Mouse (Mus musculus): Measurements from ENCODE around the gene 1700037C18Rik.

1700037C18Rik gene

GRCm38 (mm10) chr16:3908537-3909111 lies at the start of gene 1700037C18Rik, which contains the start of gene Cluap1:
TSS of gene 1700037C18Rik (minus strand) at chr16:3908689.
TSS of gene Cluap1 (plus strand) at chr16:3908801.
- DNase-seq (ENCODE audit: low spot score): peak; percentile 98

GRCm38 (mm10) chr16:3956369-3956768 lies 47.9 kb upstream of the 1700037C18Rik start:
- peak; percentile 98 for DNase-seq (ENCODE audit: low spot score)

- no peak for DNase-seq (ENCODE audit: low spot score)
Measured at GRCm38 (mm10) chr16:3951141-3951540, 42.7 kb upstream of the 1700037C18Rik start.

GRCm38 (mm10) chr16:3934701-3935100 lies 26.2 kb upstream of the 1700037C18Rik start:
- DNase-seq (ENCODE audit: low spot score): no peak

DNA sequence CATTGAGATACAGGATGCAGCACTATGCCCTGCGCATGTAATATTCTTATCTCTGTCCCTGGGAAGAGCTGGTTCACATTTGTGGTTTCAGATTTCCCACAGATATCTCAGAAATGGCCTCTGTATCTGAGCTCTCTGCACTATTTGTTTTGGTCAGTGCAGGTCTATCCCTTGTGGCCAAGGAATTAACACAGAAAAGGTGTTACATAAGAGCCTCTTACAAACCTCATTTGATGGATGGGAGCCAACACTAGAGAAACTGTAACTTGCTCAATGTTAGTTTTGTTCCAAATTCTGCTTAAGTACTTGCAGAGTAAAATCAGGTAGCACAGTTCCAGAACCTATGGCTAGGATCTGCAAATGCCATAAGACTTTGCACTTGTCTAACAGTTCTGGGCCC lies 25.6 kb upstream of the 1700037C18Rik start:
- peak; percentile 74 for DNase-seq (ENCODE audit: low spot score)

DNA sequence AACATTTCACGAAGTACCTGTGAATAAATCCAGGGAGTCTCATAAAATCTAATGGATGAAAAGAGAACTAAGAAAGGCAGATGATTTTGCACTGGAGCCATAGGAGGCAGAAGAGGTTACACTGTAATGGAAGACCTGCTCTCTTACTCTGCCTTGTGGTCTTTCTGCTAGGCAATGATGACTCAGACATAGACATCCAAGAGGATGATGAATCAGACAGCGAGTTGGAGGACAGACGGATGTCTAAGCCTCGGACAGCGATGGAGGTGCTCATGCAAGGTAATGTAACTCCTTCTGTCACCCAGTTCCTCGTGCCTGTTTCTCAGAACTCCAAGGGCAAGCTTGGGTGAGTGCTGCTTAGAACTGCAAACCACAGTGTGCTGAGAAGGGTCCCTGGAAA lies 25.0 kb upstream of the 1700037C18Rik start:
- DNase-seq (ENCODE audit: low spot score): no peak

- DNase-seq (ENCODE audit: low spot score): no peak
Measured at GRCm38 (mm10) chr16:3929151-3929550, 20.7 kb upstream of the 1700037C18Rik start.

DNA sequence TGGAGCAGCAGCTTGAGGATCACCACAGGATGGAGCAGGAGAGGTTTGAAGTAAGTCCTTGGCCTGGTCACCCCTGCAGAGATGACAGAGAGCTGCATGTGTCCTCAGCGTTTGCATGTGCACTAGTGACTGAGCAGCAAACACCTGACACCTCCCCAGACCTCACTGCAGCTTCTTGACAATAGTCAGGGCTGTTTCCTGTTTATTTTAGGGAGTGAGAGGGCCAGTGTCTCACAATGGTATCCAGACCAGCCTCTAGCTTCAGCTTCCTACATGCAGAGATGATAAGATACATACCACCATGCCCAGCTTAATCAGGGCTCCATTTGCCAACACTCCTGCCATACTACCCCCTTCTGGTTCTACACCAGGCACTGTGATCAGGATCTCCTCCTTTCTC lies 20.1 kb upstream of the 1700037C18Rik start:
- DNase-seq (ENCODE audit: low spot score): no peak

- no peak for DNase-seq (ENCODE audit: low spot score)
Measured at GRCm38 (mm10) chr16:3923966-3924365, 15.5 kb upstream of the 1700037C18Rik start.

DNA sequence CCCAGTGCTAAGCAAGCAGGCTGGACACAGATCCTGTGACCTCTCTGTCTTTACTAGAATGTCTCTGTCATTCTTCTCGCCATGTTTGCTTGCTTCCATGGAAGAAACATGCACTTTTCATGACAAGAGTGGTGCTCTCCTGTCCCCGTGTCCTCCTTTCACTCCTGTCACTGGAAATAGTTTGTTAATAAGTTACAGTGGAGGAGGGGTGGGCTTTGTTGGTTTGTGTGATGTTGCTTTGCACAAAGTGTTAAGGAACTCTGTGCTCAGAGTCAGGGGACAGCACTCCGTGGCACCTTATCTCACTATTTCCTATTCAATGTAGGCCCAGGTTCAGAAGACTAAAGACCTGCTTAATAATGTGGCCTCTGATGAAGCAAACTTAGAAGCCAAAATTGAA lies 15.0 kb upstream of the 1700037C18Rik start:
- no peak for DNase-seq (ENCODE audit: low spot score)

DNA sequence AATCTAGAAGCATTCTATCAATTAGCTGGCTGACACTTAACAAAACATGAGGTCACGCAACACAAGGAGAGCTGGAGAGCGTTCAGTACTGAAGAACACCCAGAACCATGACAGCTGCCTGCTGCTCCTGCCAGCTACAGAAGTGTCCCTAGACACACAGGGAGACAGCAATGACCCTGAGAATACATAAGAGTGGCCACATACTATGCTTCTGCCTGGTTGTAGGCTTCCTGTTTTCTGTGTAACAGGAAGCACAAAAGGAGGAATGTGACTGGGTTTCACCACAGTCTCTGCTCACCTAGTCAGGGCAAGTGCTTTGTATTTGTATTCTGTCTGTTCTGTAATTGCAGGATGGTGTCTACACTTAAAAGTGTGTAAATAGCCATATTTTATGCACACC lies 12.3 kb upstream of the 1700037C18Rik start:
- DNase-seq (ENCODE audit: low spot score): no peak

DNA sequence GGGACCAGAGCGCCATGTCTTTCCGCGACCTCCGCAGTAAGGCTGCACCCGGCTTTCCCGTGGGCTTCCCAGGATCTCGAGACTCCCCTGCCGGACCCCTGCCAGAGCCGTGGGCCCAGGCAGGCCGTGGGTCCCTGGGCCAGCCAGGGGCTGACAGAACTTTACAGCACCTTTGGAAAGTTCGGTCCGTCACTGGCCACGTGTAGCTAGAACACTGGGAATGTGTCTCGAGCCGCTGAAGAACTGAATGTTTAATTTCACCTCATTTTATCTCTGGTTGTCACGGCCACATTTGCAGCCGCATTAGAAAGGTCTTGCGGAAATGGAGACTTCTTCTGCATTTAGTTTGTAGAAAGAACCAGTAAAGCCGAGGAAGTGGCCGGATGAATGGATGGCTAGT lies 629 bp upstream of the 1700037C18Rik start:
- no peak for DNase-seq (ENCODE audit: low spot score)

DNA sequence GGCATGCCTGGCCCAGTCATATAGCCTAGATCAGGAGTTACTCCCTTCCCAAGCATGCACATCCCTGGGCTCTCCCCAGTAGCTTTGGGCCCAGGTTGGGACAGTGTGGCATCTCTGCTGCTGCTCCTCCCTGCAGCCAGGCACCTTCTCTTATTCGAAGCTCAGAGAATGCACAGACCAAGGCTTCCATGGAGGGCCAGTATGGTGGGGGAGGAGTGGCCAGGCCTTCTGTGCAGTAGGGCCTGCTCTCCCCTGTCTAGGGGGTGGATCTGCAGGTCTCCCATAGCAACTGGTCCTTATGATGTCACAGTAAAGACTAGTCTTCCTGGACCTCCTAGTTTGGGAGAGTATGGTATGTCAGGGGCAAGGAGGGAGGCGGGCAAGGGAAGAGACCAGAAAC lies 1.0 kb downstream of the 1700037C18Rik start:
- no peak for DNase-seq (ENCODE audit: low spot score)

GRCm38 (mm10) chr16:3896553-3896952 lies 11.9 kb downstream of the 1700037C18Rik start:
- no peak for DNase-seq (ENCODE audit: low spot score)

DNA sequence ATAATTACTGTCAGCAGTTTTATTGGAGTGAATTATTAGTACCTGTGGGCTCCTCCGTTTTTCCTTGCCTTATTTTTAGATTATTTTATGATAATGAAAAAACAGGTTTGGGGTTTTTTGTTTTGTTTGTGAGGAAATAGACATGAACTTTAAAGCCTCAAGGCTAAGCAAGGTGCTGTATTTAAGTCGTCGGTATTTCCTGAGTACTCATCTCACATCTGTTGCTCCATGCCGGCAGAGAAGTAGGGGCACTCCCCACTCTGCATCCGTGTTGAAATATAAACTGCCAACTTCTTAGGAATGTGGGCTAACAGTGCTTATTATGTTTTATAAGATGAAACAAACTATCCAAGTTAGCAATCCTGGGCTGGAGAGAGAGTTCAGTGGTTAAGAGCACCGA lies 12.4 kb downstream of the 1700037C18Rik start:
- no peak for DNase-seq (ENCODE audit: low spot score)

- DNase-seq (ENCODE audit: low spot score): no peak
Measured at GRCm38 (mm10) chr16:3895173-3895792, 13.2 kb downstream of the 1700037C18Rik start.

- no peak for DNase-seq (ENCODE audit: low spot score)
Measured at GRCm38 (mm10) chr16:3893739-3894138, 14.8 kb downstream of the 1700037C18Rik start.

DNA sequence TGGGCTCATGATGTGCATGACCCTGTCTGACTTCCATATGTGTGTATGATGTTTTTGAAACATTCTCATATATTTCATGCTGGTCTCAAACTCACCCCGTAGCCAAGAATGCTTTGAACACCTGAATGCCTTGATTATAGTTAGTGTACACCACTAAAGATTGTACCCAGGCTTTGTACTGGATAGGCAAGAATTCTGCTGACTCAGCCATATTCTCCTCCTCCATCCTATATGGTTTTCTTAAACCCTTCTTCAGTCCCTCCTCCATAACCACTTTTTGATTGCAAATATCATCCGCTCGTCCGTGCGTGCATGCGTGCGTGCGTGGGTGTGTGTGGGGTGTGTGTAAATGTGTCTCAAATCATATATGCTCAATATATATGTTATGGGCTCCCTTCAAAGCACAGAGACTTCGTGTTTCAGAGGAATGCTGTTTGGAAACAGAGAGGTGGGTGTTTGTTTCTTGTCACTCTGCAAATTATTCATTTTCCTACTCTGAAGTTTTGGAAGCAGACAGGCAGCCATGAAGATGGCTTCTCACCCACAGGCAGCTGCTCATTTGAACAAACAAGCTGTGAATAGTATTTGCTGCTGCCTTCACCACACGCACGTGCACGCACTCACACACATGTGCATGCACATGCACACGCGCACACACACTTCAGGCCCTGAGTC lies 16.7 kb downstream of the 1700037C18Rik start:
- DNase-seq (ENCODE audit: low spot score): no peak

GRCm38 (mm10) chr16:3885065-3885670 lies 23.3 kb downstream of the 1700037C18Rik start:
- peak; percentile 70 for DNase-seq (ENCODE audit: low spot score)

DNA sequence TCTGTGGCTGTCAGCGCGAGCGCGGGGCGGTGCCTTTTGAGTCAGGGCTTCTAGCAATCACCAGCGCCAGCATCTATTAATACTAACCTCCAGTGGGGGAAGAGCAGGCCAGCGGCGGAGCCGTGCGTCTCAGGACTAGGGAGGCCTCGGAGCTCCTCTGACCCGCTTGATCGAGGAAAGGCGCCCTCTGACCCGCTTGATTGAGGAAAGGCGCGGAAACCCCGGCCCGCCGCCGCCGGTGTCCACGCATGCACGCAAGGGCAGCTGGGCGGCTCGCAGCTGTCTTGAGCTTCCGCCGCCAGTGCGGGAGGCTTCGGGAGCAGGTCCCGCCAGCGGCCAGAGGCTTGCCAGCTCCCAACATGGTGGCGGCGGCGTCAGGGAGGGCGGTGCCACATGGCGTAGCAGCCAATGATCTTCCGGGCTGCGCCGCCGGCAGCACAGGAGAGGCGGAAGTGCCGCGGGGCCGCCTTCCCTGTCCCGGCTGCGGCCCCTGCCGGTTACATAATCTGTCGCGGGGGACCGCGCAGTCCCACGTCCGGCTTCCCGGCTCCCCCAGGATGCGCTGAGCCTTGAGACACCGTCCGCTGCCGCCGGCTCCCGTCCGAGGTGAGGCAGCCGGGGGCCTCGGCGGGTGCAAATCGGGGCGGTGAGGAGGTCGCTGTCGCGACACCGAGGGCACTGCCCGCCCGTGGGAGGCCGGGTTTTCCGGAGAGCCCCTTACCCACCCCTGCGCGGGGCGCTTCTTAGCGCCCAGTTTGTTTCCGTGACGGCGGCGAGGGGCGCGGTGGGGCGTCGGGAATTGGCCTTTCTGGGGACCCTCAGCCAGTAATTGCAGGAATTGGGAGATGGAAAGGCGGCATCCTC lies 24.1 kb downstream of the 1700037C18Rik start, which contains the start of the genes Zfp597 and Gm20695:
Gene Zfp597 (minus strand): TSS at position 361 of the 864 bp plus-strand sequence.
Gene Gm20695 (plus strand): TSS at position 448 of the 864 bp plus-strand sequence.
- DNase-seq (ENCODE audit: low spot score): peak; percentile 95

- no peak for DNase-seq (ENCODE audit: low spot score)
Measured at GRCm38 (mm10) chr16:3876346-3876745, 32.1 kb downstream of the 1700037C18Rik start.

Data from adipocyte (in vitro differentiated cells).